Mouse (Mus musculus): ENCODE data around the gene Rnpepl1. TPM values are rescaled to one million over a fixed set of nuclear protein-coding genes. Genes with fewer than 3 reads are reported as not detected.

Rnpepl1 gene
- total and polyA plus RNA-seq, 3 experiments = 71.2 to 593 (median 90.8) TPM

GRCm38 (mm10) chr1:92906779-92907631, 3.6 kb upstream of the Rnpepl1 start, which contains the start of gene Dusp28:
Gene Dusp28, plus strand, starts transcription at chr1:92906981.
- DNase-seq = peak; percentile 96

- DNase-seq = no peak
Observed at GRCm38 (mm10) chr1:92907632-92908360, 2.8 kb upstream of the Rnpepl1 start.

GRCm38 (mm10) chr1:92908664-92909063, 1.9 kb upstream of the Rnpepl1 start:
- DNase-seq = no peak

GRCm38 (mm10) chr1:92909068-92909467, 1.5 kb upstream of the Rnpepl1 start:
- DNase-seq = peak; percentile 21

- DNase-seq = peak; percentile 80
Observed at GRCm38 (mm10) chr1:92910925-92911720, 540 bp downstream of the Rnpepl1 start.

- DNase-seq = no peak
Observed at GRCm38 (mm10) chr1:92911721-92912138, 1.1 kb downstream of the Rnpepl1 start.

GRCm38 (mm10) chr1:92912286-92912685, 1.7 kb downstream of the Rnpepl1 start:
- no peak for DNase-seq

- peak; percentile 44 for DNase-seq
Observed at GRCm38 (mm10) chr1:92914239-92914638, 3.7 kb downstream of the Rnpepl1 start.

GRCm38 (mm10) chr1:92914993-92915392, 4.4 kb downstream of the Rnpepl1 start:
- DNase-seq = peak; percentile 16

GRCm38 (mm10) chr1:92916725-92917124, 6.1 kb downstream of the Rnpepl1 start:
- no peak for DNase-seq

GRCm38 (mm10) chr1:92919151-92919550, 8.6 kb downstream of the Rnpepl1 start:
- no peak for DNase-seq

GRCm38 (mm10) chr1:92919775-92920174, 9.2 kb downstream of the Rnpepl1 start:
- DNase-seq = no peak

- DNase-seq = no peak
Observed at GRCm38 (mm10) chr1:92920474-92921200, 10.1 kb downstream of the Rnpepl1 start.

GRCm38 (mm10) chr1:92921496-92921895, 10.9 kb downstream of the Rnpepl1 start:
- DNase-seq = no peak

GRCm38 (mm10) chr1:92930171-92930706, 19.7 kb downstream of the Rnpepl1 start:
- no peak for DNase-seq

GRCm38 (mm10) chr1:92933611-92934010, 23.0 kb downstream of the Rnpepl1 start:
- DNase-seq = no peak

- DNase-seq = peak; percentile 95
Observed at GRCm38 (mm10) chr1:92934182-92934827, 23.7 kb downstream of the Rnpepl1 start, which contains the start of gene Capn10. Gene Capn10, plus strand, starts transcription at chr1:92934376.

GRCm38 (mm10) chr1:92935054-92935962, 24.7 kb downstream of the Rnpepl1 start:
- DNase-seq = peak; percentile 50

GRCm38 (mm10) chr1:92935977-92936376, 25.4 kb downstream of the Rnpepl1 start:
- DNase-seq = no peak
